Mouse (Mus musculus) C2C12 (cell line): ENCODE measurements around the gene Crybg1.

Source experiments
- CEBPB ChIP-seq: IDR thresholded peaks from one replicate; pipeline ENCODE4 v1.6.1; 2011; ENCODE audit warnings: low read depth, mild to moderate bottlenecking, control low read depth, moderate library complexity
- CTCF ChIP-seq: IDR thresholded peaks from one replicate; pipeline ENCODE4 v1.5.1; 2011; ENCODE audit not compliant: control insufficient read depth, insufficient read depth, insufficient read length

GRCm38 (mm10) chr10:44112005-44112675 is 36.5 kb downstream of the Crybg1 start:
- TF ChIP-seq CTCF (no peak), CEBPB (peak; percentile 41)
